Mouse (Mus musculus): ENCODE measurements around the gene Invs.

- TF ChIP-seq CEBPB (IDR thresholded peaks at IDR 0.05; ENCODE audit: low read depth) = no peak
- TF ChIP-seq CTCF (IDR thresholded peaks at IDR 0.05; ENCODE audit: control insufficient read depth, insufficient read depth, insufficient read length) = no peak
- TF ChIP-seq USF1 (IDR thresholded peaks at IDR 0.05; ENCODE audit: low read depth) = no peak
- no peak for TF ChIP-seq MAX (IDR thresholded peaks at IDR 0.05)
- no peak for TF ChIP-seq MYOD1 (IDR thresholded peaks at IDR 0.05; ENCODE audit: control insufficient read depth, insufficient read length, low read depth)
- no peak for TF ChIP-seq FOSL1 (IDR thresholded peaks at IDR 0.05; ENCODE audit: insufficient read depth, low read length, poor library complexity, severe bottlenecking)
Observed at GRCm38 (mm10) chr4:48473651-48474011, 194.1 kb downstream of the Invs start.

All from C2C12 (cell line).